Mouse (Mus musculus) forebrain, embryonic 16.5 days (tissue): ENCODE results near the gene Ticam1. TPM values are rescaled to one million over a fixed set of nuclear protein-coding genes. Genes with fewer than 3 reads are reported as not detected.

Source experiments
- ATAC-seq: fragments of 200-750 bp; cut with Nextera tagmentation; 2 replicates; pipeline ENCODE4 v1.8.0; 2017; ENCODE audit warnings: mild to moderate bottlenecking, moderate library complexity
- H3K27ac ChIP-seq: fragments of 300-500 bp; sonication (generic); 2 replicates; pipeline ENCODE4 v1.5.1; 2014; ENCODE audit warnings: low read length, control low read depth
- H3K27me3 ChIP-seq: fragments of 300-500 bp; sonication (generic); replicated peaks from 2 replicates; pipeline ENCODE4 v1.6.1; 2014; ENCODE audit warnings: low read length; ENCODE audit not compliant: control insufficient read depth, insufficient read depth
- H3K36me3 ChIP-seq: fragments of 300-500 bp; sonication (generic); 2 replicates; pipeline ENCODE4 v1.6.1; 2014; ENCODE audit not compliant: control insufficient read depth, insufficient read depth
- H3K4me1 ChIP-seq: fragments of 300-500 bp; sonication (generic); replicated peaks from 2 replicates; pipeline ENCODE4 v1.6.1; 2014; ENCODE audit warnings: low read length; ENCODE audit not compliant: control insufficient read depth, insufficient read depth
- H3K4me2 ChIP-seq: fragments of 300-500 bp; sonication (generic); 2 replicates; pipeline ENCODE4 v1.6.1; 2014; ENCODE audit warnings: mild to moderate bottlenecking, low read length, control low read depth
- H3K4me3 ChIP-seq: fragments of 300-500 bp; sonication (generic); replicated peaks from 2 replicates; pipeline ENCODE4 v1.5.1; 2014; ENCODE audit warnings: mild to moderate bottlenecking, low read length, control low read depth
- H3K9ac ChIP-seq: fragments of 300-500 bp; sonication (generic); replicated peaks from 2 replicates; pipeline ENCODE4 v1.6.1; 2014; ENCODE audit warnings: low read depth, low read length, control low read depth
- H3K9me3 ChIP-seq: fragments of 300-500 bp; sonication (generic); 2 replicates; pipeline ENCODE4 v1.6.1; 2016; ENCODE audit warnings: low read length; ENCODE audit not compliant: control insufficient read depth
- WGBS: fragments of 180-500 bp; shearing (Covaris S2); extraction: QIAGEN DNeasy Blood & Tissue Kit; methylation state at CpG from one replicate; pipeline ENCODE4 v1.1.7; 2014; 5-methylcytosine and 5-hydroxymethylcytosine counted together
- polyA plus RNA-seq: library from polyadenylated mRNA; unstranded; fragments of >200 nt; fragmentation: Nextera tagmentation; extraction: Ambion mirVana; gene quantifications from 2 replicates; pipeline ENCODE4 v1.2.1, GENCODE M21; 2015

The Ticam1 gene
- polyA plus RNA-seq, 1 experiment from 2014 or later = 1.6 TPM

GRCm38 (mm10) chr17:56303847-56304586 lies 27.4 kb upstream of the Ticam1 start:
- H3K27ac ChIP-seq = 0 out of 2 replicates have a peak overlapping the region, but pooled peaks have one; percentile 33
- no peaks in the 10 kb centered on the region for H3K36me3 ChIP-seq
- peak overlapping the region; percentile 83 for H3K4me3 ChIP-seq
- WGBS = under 1% methylated on average over 68 of the region's 68 CpGs
- peak overlapping the region; percentile 63 for H3K9ac ChIP-seq
- H3K9me3 ChIP-seq = no peaks in the 10 kb centered on the region
- peaks cover 26% of the 10 kb centered on the region for H3K4me1 ChIP-seq
- H3K4me2 ChIP-seq = peak overlapping the region; percentile 90
- no peaks in the 10 kb centered on the region for H3K27me3 ChIP-seq
- ATAC-seq = peak; percentile 97

GRCm38 (mm10) chr17:56303160-56303846 lies 26.7 kb upstream of the Ticam1 start, which contains the start of gene Uhrf1:
Uhrf1 (plus strand) TSS chr17:56303321.
- under 1% methylated on average over 43 of the region's 43 CpGs for WGBS
- Histone ChIP-seq H3K4me2 (peak within 1 kb of the TSS; percentile 90), H3K9ac (peak within 1 kb of the TSS; percentile 63), H3K27me3 (no peaks in the 10 kb centered on the region), H3K9me3 (no peaks in the 10 kb centered on the region), H3K36me3 (no peaks in the 10 kb centered on the region), H3K4me1 (peaks cover 26% of the 10 kb centered on the region), H3K27ac (peak within 1 kb of the TSS; percentile 45; the same call in 1 of the 2 replicates), H3K4me3 (peak within 1 kb of the TSS; percentile 83)
- ATAC-seq = peak; percentile 61

GRCm38 (mm10) chr17:56302363-56302996 lies 25.9 kb upstream of the Ticam1 start:
- Histone ChIP-seq H3K27ac (no peak overlapping the region), H3K4me2 (no peak overlapping the region; the same call in 1 of the 2 replicates)

GRCm38 (mm10) chr17:56300186-56300585 lies 23.6 kb upstream of the Ticam1 start, which contains the start of gene Arrdc5:
Arrdc5 (minus strand) TSS chr17:56300286.
- Histone ChIP-seq H3K9me3 (no peaks in the 10 kb centered on the region), H3K4me1 (peaks cover 16% of the 10 kb centered on the region), H3K27me3 (no peaks in the 10 kb centered on the region), H3K9ac (no peak within 1 kb of the TSS), H3K4me2 (no peak within 1 kb of the TSS), H3K4me3 (no peak within 1 kb of the TSS), H3K36me3 (no peaks in the 10 kb centered on the region), H3K27ac (no peak within 1 kb of the TSS)
- 93% methylated on average over 9 of the region's 9 CpGs for WGBS
- ATAC-seq = no peak

More at GRCm38 (mm10) chr17:56302363-56302996, 25.9 kb upstream of the Ticam1 start:
- no peaks in the 10 kb centered on the region for H3K9me3 ChIP-seq
- peaks cover 26% of the 10 kb centered on the region for H3K4me1 ChIP-seq
- no peak overlapping the region for H3K4me3 ChIP-seq
- WGBS = 25% methylated on average over 13 of the region's 13 CpGs
- no peaks in the 10 kb centered on the region for H3K27me3 ChIP-seq
- ATAC-seq = no peak
- no peaks in the 10 kb centered on the region for H3K36me3 ChIP-seq
- H3K9ac ChIP-seq = no peak overlapping the region

- Histone ChIP-seq H3K9me3 (no peaks in the 10 kb centered on the region), H3K9ac (no peak overlapping the region), H3K4me1 (peaks cover 3% of the 10 kb centered on the region), H3K4me2 (no peak overlapping the region), H3K4me3 (no peak overlapping the region), H3K27me3 (no peaks in the 10 kb centered on the region), H3K27ac (no peak overlapping the region), H3K36me3 (no peaks in the 10 kb centered on the region)
- 100% methylated on average over 1 of the region's 1 CpGs for WGBS
- no peak for ATAC-seq
Measured at GRCm38 (mm10) chr17:56298238-56298637, 21.7 kb upstream of the Ticam1 start.

GRCm38 (mm10) chr17:56296201-56296600 lies 19.6 kb upstream of the Ticam1 start:
- no peak overlapping the region for H3K27ac ChIP-seq
- H3K4me1 ChIP-seq = no peaks in the 10 kb centered on the region
- H3K4me2 ChIP-seq = no peak overlapping the region
- ATAC-seq = no peak
- no peak overlapping the region for H3K9ac ChIP-seq
- H3K9me3 ChIP-seq = no peaks in the 10 kb centered on the region
- WGBS = 59% methylated on average over 1 of the region's 1 CpGs
- no peak overlapping the region for H3K4me3 ChIP-seq
- H3K27me3 ChIP-seq = no peaks in the 10 kb centered on the region
- no peaks in the 10 kb centered on the region for H3K36me3 ChIP-seq

GRCm38 (mm10) chr17:56294241-56294640 lies 17.7 kb upstream of the Ticam1 start:
- Histone ChIP-seq H3K4me2 (no peak overlapping the region), H3K4me3 (no peak overlapping the region), H3K9me3 (no peaks in the 10 kb centered on the region), H3K36me3 (no peaks in the 10 kb centered on the region), H3K9ac (no peak overlapping the region), H3K27ac (no peak overlapping the region), H3K4me1 (peaks cover 11% of the 10 kb centered on the region), H3K27me3 (no peaks in the 10 kb centered on the region)
- ATAC-seq = no peak
- 86% methylated on average over 19 of the region's 19 CpGs for WGBS

- Histone ChIP-seq H3K27me3 (no peaks in the 10 kb centered on the region), H3K36me3 (no peaks in the 10 kb centered on the region), H3K4me3 (no peak overlapping the region), H3K27ac (no peak overlapping the region), H3K4me2 (no peak overlapping the region), H3K9me3 (no peaks in the 10 kb centered on the region), H3K9ac (no peak overlapping the region), H3K4me1 (peaks cover 11% of the 10 kb centered on the region)
- ATAC-seq = no peak
- WGBS = 100% methylated on average over 1 of the region's 1 CpGs
Measured at GRCm38 (mm10) chr17:56293291-56293690, 16.7 kb upstream of the Ticam1 start.
